Mouse (Mus musculus): Measurements from ENCODE around the gene Rnase11. TPM values are rescaled to one million over a fixed set of nuclear protein-coding genes. Genes with fewer than 3 reads are reported as not detected.

The Rnase11 gene
- polyA plus RNA-seq, 1 experiment from 2014 or later = not detected

DNA sequence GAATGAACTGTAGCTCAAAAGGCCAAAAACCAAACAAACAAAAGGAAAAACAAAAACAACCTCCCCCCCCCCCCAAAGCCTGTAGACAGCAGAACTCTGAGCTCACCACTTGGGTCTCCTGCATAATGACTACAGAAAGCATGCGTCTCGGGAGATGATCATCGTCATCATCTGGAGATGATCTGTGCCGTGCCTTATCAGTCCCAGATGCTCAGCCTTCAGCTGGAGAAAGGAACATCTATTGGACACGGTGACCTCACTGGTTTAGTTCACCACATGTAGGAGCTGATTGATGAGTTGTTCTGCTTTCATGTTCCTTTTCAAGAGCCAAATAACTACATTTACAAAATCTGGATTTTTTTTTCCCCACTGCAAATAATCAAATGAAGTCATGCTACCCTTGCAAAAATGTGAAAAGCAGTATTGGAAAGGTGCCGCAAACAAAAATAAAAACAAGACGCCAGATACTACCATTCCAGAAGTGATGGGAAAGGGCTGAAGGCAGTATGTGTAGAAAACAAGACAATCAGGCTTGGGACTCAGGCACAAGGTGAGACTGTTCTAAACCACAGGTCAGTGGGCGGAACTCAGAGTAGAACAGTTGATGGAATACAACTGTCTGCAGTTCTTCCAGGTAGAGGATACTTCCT is 42.7 kb downstream of the Rnase11 start, which contains the start of gene Rnase10:
Gene Rnase10 (plus strand): TSS at position 600 of the 650 bp plus-strand sequence.
- H3K27ac ChIP-seq (ENCODE audit: low read length) = peak within 1 kb of the TSS; percentile 98
- no peaks in the 10 kb centered on the region for H3K27me3 ChIP-seq (ENCODE audit: control insufficient read depth, insufficient read depth, low read depth, low read length)
- H3K9me3 ChIP-seq (ENCODE audit: control insufficient read depth, low read length) = no peaks in the 10 kb centered on the region
- peak within 1 kb of the TSS; percentile 27 for H3K4me2 ChIP-seq (ENCODE audit: low read depth, low read length)
- no peak within 1 kb of the TSS for H3K4me3 ChIP-seq (ENCODE audit: low read length)
- no peak for ATAC-seq (ENCODE audit: low read depth)
- 72% methylated on average over 8 of the region's 8 CpGs for WGBS
- peaks cover 16% of the 10 kb centered on the region for H3K4me1 ChIP-seq (replicated peaks; ENCODE audit: control insufficient read depth, insufficient read depth, low read length)
- no peaks in the 10 kb centered on the region for H3K36me3 ChIP-seq (ENCODE audit: control insufficient read depth, insufficient read depth, low read length)
- peak within 1 kb of the TSS; percentile 41 for H3K9ac ChIP-seq (ENCODE audit: low read length)

Other genes with a start within 250 kb of the Rnase11 start
- gene Ccnb1ip1, start 242.4 kb downstream of the Rnase11 start, polyA plus RNA-seq (2015; fragmentation: Nextera tagmentation; extraction: Ambion mirVana) = not detected in 2 replicates
- 62.5 and 64.7 TPM in 2 replicates for gene Parp2, start 242.3 kb downstream of the Rnase11 start, polyA plus RNA-seq (2015; fragmentation: Nextera tagmentation; extraction: Ambion mirVana)
- gene Tep1, start 179.6 kb downstream of the Rnase11 start, polyA plus RNA-seq (2015; fragmentation: Nextera tagmentation; extraction: Ambion mirVana) = 6.0 and 6.2 TPM in 2 replicates
- 0.59 TPM in 2 replicates for gene Klhl33, start 152.7 kb downstream of the Rnase11 start, polyA plus RNA-seq (2015; fragmentation: Nextera tagmentation; extraction: Ambion mirVana)
- 153 and 171 TPM in 2 replicates for gene Osgep, start 125.3 kb downstream of the Rnase11 start, polyA plus RNA-seq (2015; fragmentation: Nextera tagmentation; extraction: Ambion mirVana)
- 171 and 177 TPM in 2 replicates for gene Apex1, start 125.2 kb downstream of the Rnase11 start, polyA plus RNA-seq (2015; fragmentation: Nextera tagmentation; extraction: Ambion mirVana)
- 47.1 and 48.4 TPM in 2 replicates for gene Pip4p1, start 119.3 kb downstream of the Rnase11 start, polyA plus RNA-seq (2015; fragmentation: Nextera tagmentation; extraction: Ambion mirVana)
- gene Pnp, start 119.1 kb downstream of the Rnase11 start, polyA plus RNA-seq (2015; fragmentation: Nextera tagmentation; extraction: Ambion mirVana) = 68.8 and 73.1 TPM in 2 replicates
- gene Gm49342, start 105.6 kb downstream of the Rnase11 start, polyA plus RNA-seq (2015; fragmentation: Nextera tagmentation; extraction: Ambion mirVana) = not detected in 2 replicates
- 0.46 and 0.88 TPM in 2 replicates for gene Pnp2, start 94.2 kb downstream of the Rnase11 start, polyA plus RNA-seq (2015; fragmentation: Nextera tagmentation; extraction: Ambion mirVana)
- gene Rnase10, start 42.4 kb downstream of the Rnase11 start, polyA plus RNA-seq (2015; fragmentation: Nextera tagmentation; extraction: Ambion mirVana) = 0.26 and 0.31 TPM in 2 replicates
- not detected in 2 replicates for gene Rnase9, start 8.3 kb downstream of the Rnase11 start, polyA plus RNA-seq (2015; fragmentation: Nextera tagmentation; extraction: Ambion mirVana)
- gene Rnase12, start 7.5 kb upstream of the Rnase11 start, polyA plus RNA-seq (2015; fragmentation: Nextera tagmentation; extraction: Ambion mirVana) = 0.34 TPM in 1 of 2 replicates, not detected in the other
- gene Olfr750, start 24.3 kb upstream of the Rnase11 start, polyA plus RNA-seq (2015; fragmentation: Nextera tagmentation; extraction: Ambion mirVana) = not detected in 2 replicates
- 42.2 and 50.8 TPM in 2 replicates for gene Rnase4, start 40.9 kb upstream of the Rnase11 start, polyA plus RNA-seq (2015; fragmentation: Nextera tagmentation; extraction: Ambion mirVana)
- gene Ang, start 41.0 kb upstream of the Rnase11 start, polyA plus RNA-seq (2015; fragmentation: Nextera tagmentation; extraction: Ambion mirVana) = 6.3 and 8.7 TPM in 2 replicates
- not detected in 2 replicates for gene Eddm3b, start 64.3 kb upstream of the Rnase11 start, polyA plus RNA-seq (2015; fragmentation: Nextera tagmentation; extraction: Ambion mirVana)
- 0.69 and 0.97 TPM in 2 replicates for gene Rnase6, start 73.7 kb upstream of the Rnase11 start, polyA plus RNA-seq (2015; fragmentation: Nextera tagmentation; extraction: Ambion mirVana)
- gene Rnase1, start 96.6 kb upstream of the Rnase11 start, polyA plus RNA-seq (2015; fragmentation: Nextera tagmentation; extraction: Ambion mirVana) = 0.50 and 0.51 TPM in 2 replicates
- gene Rnase2b, start 112.1 kb upstream of the Rnase11 start, polyA plus RNA-seq (2015; fragmentation: Nextera tagmentation; extraction: Ambion mirVana) = not detected in 2 replicates
- not detected in 2 replicates for gene Ang2, start 149.0 kb upstream of the Rnase11 start, polyA plus RNA-seq (2015; fragmentation: Nextera tagmentation; extraction: Ambion mirVana)
- gene Ear14, start 153.2 kb upstream of the Rnase11 start, polyA plus RNA-seq (2015; fragmentation: Nextera tagmentation; extraction: Ambion mirVana) = not detected in 2 replicates
- gene Rnase2a, start 205.9 kb upstream of the Rnase11 start, polyA plus RNA-seq (2015; fragmentation: Nextera tagmentation; extraction: Ambion mirVana) = not detected in 2 replicates

All from lung, embryonic 16.5 days (tissue).